Mouse (Mus musculus) intestine, postnatal 0 days (tissue): Measurements from ENCODE around the gene Prss46. TPM values are rescaled to one million over a fixed set of nuclear protein-coding genes. Genes with fewer than 3 reads are reported as not detected.

Source experiments
- ATAC-seq: fragments of 200-750 bp; cut with Nextera tagmentation; 2 replicates; pipeline ENCODE4 v1.8.0; 2017; ENCODE audit warnings: mild to moderate bottlenecking, moderate TSS enrichment, moderate library complexity
- H3K27ac ChIP-seq: fragments of 300-500 bp; sonication (generic); 2 replicates; pipeline ENCODE4 v1.5.1; 2014; ENCODE audit warnings: mild to moderate bottlenecking, low read depth, low read length, moderate library complexity
- H3K27me3 ChIP-seq: fragments of 300-500 bp; sonication (generic); replicated peaks from 2 replicates; pipeline ENCODE4 v1.6.1; 2014; ENCODE audit warnings: low read length, mixed read lengths; ENCODE audit not compliant: control insufficient read depth, insufficient read depth
- H3K36me3 ChIP-seq: fragments of 300-500 bp; sonication (generic); 2 replicates; pipeline ENCODE4 v1.6.1; 2014; ENCODE audit warnings: mild to moderate bottlenecking, moderate library complexity; ENCODE audit not compliant: control insufficient read depth, insufficient read depth
- H3K4me1 ChIP-seq: fragments of 300-500 bp; sonication (generic); replicated peaks from 2 replicates; pipeline ENCODE4 v1.6.1; 2014; ENCODE audit warnings: antibody characterized with exemption, low read length, mixed read lengths; ENCODE audit not compliant: control insufficient read depth, insufficient read depth
- H3K4me2 ChIP-seq: fragments of 300-500 bp; sonication (generic); replicated peaks from 2 replicates; pipeline ENCODE4 v1.6.1; 2014; ENCODE audit warnings: low read depth, mild to moderate bottlenecking, moderate library complexity
- H3K4me3 ChIP-seq: fragments of 300-500 bp; sonication (generic); 2 replicates; pipeline ENCODE4 v1.5.1; 2014; ENCODE audit warnings: low read depth, low read length
- H3K9ac ChIP-seq: fragments of 300-500 bp; sonication (generic); 2 replicates; pipeline ENCODE4 v1.6.1; 2014; ENCODE audit warnings: mild to moderate bottlenecking, low read depth, low read length
- H3K9me3 ChIP-seq: fragments of 300-500 bp; sonication (generic); 2 replicates; pipeline ENCODE4 v1.6.1; 2016; ENCODE audit warnings: mixed run types; ENCODE audit not compliant: control insufficient read depth
- CTCF ChIP-seq: sonication (generic); IDR thresholded peaks from 2 replicates; pipeline ENCODE4 v1.5.1; 2016; ENCODE audit warnings: low read depth, mild to moderate bottlenecking, control low read depth, antibody characterized with exemption, moderate library complexity
- WGBS: fragments of 180-500 bp; shearing (Covaris S2); extraction: QIAGEN DNeasy Blood & Tissue Kit; methylation state at CpG from one replicate; pipeline ENCODE4 v1.1.7; 2014; 5-methylcytosine and 5-hydroxymethylcytosine counted together
- polyA plus RNA-seq: library from polyadenylated mRNA; unstranded; fragments of >200 nt; fragmentation: Nextera tagmentation; extraction: Ambion mirVana; gene quantifications from 2 replicates; pipeline ENCODE4 v1.2.1, GENCODE M21; 2015

The Prss46 gene
- polyA plus RNA-seq, 1 experiment from 2014 or later: not detected

DNA sequence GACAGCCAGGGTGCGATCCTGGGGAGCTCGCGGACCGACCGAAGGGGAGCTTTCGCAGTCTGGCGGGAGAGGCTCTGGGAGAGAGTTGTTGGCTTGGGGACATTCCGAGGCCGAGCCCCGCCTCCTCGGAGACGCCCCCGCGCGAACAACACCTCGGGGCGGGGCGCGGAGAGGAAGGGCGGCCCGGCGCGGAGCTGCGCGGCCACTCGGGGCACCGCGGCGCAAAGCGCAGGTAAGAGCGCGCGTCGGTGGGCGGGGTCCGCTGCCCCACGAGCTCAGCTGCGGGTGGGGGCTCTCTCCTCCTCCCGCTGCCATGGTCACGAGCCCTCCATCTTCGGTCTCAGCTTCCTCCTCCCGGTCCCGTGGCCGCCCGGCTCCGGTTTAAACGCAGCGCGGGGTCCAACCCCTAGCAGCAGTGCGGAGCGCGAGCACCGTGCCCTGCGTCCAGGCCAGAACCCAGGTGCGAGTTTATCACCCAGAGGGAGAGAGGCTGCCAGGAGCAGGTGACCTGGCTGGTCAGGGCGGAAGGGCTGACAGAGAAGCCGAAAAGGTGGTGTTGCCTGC lies 35.8 kb downstream of the Prss46 start, which contains the start of gene Tmie:
Gene Tmie (minus strand): TSS at position 116 of the 564 bp plus-strand sequence.
- WGBS: under 1% methylated on average over 43 of the region's 57 CpGs
- peaks cover 7% of the 10 kb centered on the region; the same call in 1 of the 2 replicates for H3K36me3 ChIP-seq
- no peaks in the 10 kb centered on the region for H3K9me3 ChIP-seq
- H3K4me2 ChIP-seq: peak within 1 kb of the TSS; percentile 75
- peaks cover 5% of the 10 kb centered on the region for H3K4me1 ChIP-seq
- H3K27ac ChIP-seq: peak within 1 kb of the TSS; percentile 88
- peak; percentile 30 for TF ChIP-seq CTCF
- peak; percentile 77 for ATAC-seq
- no peaks in the 10 kb centered on the region for H3K27me3 ChIP-seq
- H3K9ac ChIP-seq: peak within 1 kb of the TSS; percentile 60
- peak within 1 kb of the TSS; percentile 49 for H3K4me3 ChIP-seq

DNA sequence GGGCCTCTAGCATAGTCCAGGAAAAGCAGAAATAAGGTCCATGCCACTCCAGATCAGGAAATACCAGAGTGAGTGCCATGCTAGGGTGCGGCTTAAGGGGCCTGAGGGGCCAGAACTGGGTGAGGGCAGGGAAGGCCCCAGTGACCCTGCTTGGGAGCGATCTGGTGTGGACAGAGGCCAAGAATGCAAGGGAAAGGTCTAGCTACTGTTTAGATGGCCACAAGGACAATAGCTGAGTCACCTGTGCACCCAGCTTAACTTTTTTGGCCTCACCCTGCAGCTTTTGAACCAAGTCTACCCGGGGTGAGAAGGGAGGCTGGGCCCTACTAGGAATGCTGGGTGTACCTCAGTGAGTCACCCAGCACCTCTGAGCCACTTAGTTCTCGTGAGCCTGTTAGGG lies 36.5 kb downstream of the Prss46 start:
- peak; percentile 43 for ATAC-seq

DNA sequence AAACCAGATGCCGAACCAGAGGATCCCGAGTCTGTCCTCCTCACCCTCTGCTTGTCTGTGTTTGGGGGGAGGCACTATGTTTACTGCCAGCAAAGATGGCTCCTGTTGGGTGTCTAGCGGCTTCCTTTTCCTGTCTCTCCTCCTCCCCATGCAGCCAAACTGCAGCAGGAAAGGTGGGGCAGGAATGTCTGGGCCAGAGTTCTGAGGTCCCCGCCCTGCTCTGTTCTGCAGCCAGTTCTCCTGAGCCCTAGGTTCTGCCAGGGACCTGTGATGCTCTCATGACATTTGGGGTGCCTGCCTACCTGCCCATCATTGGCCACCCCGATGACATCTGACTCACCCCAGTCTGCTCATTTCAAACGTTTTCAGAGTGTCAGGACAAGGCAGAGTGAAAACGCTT lies 37.6 kb downstream of the Prss46 start:
- ATAC-seq: no peak
- H3K4me1 ChIP-seq: peaks cover 5% of the 10 kb centered on the region
- no peaks in the 10 kb centered on the region for H3K27me3 ChIP-seq
- H3K4me3 ChIP-seq: no peak overlapping the region
- TF ChIP-seq CTCF: no peak
- WGBS: 72% methylated on average over 7 of the region's 7 CpGs
- H3K27ac ChIP-seq: no peak overlapping the region
- H3K9me3 ChIP-seq: no peaks in the 10 kb centered on the region
- peak overlapping the region; percentile 75 for H3K4me2 ChIP-seq
- 0 out of 2 replicates have a peak overlapping the region, but pooled peaks have one; percentile 2 for H3K9ac ChIP-seq
- H3K36me3 ChIP-seq: peaks cover 16% of the 10 kb centered on the region; the same call in 1 of the 2 replicates

More for the DNA sequence above, 36.5 kb downstream of the Prss46 start:
- Histone ChIP-seq H3K9ac (peak overlapping the region; percentile 60; the same call in 1 of the 2 replicates), H3K27me3 (no peaks in the 10 kb centered on the region), H3K4me2 (peak overlapping the region; percentile 75), H3K4me3 (peak overlapping the region; percentile 49), H3K27ac (peak overlapping the region; percentile 88), H3K9me3 (no peaks in the 10 kb centered on the region), H3K4me1 (peaks cover 5% of the 10 kb centered on the region), H3K36me3 (peaks cover 11% of the 10 kb centered on the region; the same call in 1 of the 2 replicates)
- TF ChIP-seq CTCF: no peak
- 31% methylated on average over 4 of the region's 4 CpGs for WGBS

DNA sequence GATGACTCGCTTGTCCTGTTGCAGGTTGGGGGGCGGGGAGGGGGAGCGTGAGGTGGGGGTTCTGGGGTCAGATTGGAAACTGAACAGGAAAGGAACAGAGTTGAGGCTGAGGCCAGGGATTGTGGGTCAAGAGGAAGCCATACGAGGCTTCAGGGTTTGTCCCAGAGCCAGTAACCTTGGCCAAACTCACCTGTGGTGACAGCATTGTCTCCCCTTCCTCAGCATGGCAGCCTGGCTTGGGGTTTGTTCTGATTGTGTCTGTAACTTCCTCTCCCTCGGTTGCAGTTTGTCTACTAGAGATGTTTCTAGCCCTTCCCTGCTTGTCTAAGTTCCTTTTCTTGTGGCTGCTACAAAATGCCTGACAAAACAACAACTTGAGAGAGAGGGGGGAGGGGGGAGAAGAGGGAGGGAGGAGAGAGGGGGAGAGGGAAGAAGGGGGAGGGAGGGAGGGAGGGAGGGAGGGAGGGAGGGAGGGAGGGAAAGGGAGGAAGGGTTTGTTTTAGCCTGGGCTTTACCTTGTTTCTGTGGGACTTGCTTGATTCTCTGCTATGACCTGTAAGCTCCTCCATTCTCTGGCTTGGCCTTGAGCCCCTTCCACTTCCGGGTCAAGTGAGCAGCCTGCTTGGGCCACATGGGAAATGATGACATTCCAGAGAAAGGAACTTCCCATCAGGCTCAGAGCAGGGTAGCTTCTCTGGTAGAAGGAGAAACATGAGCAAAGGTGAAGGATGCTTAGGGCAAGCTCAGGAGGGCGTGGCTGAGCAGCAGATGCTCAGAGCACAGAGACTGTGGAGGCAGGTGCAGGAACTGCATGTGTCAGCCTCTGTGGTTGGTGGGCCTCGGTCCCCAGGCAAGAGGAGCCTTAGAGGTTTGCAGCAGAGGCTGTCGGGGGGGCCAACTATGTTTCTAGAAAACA lies 43.3 kb downstream of the Prss46 start:
- Histone ChIP-seq H3K4me2 (no peak overlapping the region), H3K9ac (no peak overlapping the region), H3K36me3 (peaks cover 37% of the 10 kb centered on the region; the same call in 1 of the 2 replicates), H3K4me3 (no peak overlapping the region), H3K9me3 (no peaks in the 10 kb centered on the region), H3K27me3 (no peaks in the 10 kb centered on the region), H3K27ac (no peak overlapping the region), H3K4me1 (peaks cover 3% of the 10 kb centered on the region; the same call in 1 of the 2 replicates)
- TF ChIP-seq CTCF: no peak
- 69% methylated on average over 9 of the region's 9 CpGs for WGBS
- no peak for ATAC-seq

DNA sequence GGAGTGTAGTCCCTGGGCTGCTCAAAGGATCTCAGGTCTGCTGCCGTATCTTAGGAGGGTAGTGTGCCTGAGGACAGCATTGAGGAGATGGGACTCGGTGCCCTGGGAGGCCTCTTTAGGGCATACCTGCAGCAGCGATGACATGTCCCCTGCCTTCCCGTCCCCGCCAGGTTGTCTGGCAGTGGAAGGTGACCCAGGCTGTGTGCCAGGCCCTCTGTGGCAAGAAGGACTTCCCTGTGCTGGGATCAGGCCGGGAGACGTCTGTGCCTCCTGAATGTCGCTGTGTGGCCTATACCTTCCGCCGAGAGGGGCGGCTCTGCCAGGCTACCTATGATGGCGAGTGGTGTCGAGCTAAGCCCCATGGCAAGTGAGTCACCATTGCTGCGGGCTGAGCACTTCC lies 44.6 kb downstream of the Prss46 start:
- Histone ChIP-seq H3K4me2 (no peak overlapping the region), H3K36me3 (peaks cover 46% of the 10 kb centered on the region; the same call in 1 of the 2 replicates), H3K27ac (no peak overlapping the region), H3K9me3 (no peaks in the 10 kb centered on the region), H3K27me3 (no peaks in the 10 kb centered on the region), H3K4me1 (peaks cover 3% of the 10 kb centered on the region; the same call in 1 of the 2 replicates), H3K9ac (no peak overlapping the region), H3K4me3 (no peak overlapping the region)
- 93% methylated on average over 14 of the region's 14 CpGs for WGBS
- no peak for ATAC-seq
- no peak for TF ChIP-seq CTCF
